Mouse (Mus musculus): Measurements from ENCODE around the gene Ghrh.

DNA sequence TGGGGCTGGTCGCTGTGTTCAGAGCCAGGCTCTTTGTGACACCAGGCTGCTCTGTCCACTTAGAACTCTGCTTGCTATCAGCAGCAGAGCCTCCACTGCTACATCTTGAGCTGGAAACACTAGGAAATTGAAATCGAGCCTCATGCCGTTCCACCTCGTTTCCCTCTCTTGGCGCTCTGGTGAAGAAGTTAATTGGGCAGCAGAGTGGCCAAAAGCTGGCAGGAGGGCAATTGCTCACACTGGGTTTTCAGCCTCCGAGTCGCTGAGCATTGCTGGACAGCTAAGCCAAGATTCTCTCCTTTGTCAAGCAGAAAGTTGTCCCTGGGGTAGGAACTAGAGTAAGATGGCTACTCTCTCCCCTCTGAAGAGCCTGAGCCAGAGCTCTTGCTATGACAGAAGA, 33.0 kb downstream of the Ghrh start:
- TF ChIP-seq CTCF (IDR thresholded peaks at IDR 0.05; ENCODE audit: low read depth) (no peak), EP300 (IDR thresholded peaks at IDR 0.05; ENCODE audit: low read depth) (no peak)

Measured in heart, postnatal 0 days (tissue).